Mouse (Mus musculus): ENCODE results near the gene Slc35g3. TPM values are rescaled to one million over a fixed set of nuclear protein-coding genes. Genes with fewer than 3 reads are reported as not detected.
A peak's percentile ranks its signal among the peaks of the same experiment; 100 is the strongest.

Slc35g3 gene
- not detected in 2 replicates for total RNA-seq (2012; rRNA removed)
- total RNA-seq (2014; rRNA removed), result not detected in 2 replicates
- polyA plus RNA-seq (2012; ENCODE audit: insufficient read length, low read depth), result not detected in 2 replicates

GRCm38 (mm10) chr11:69761868-69762267 lies at the start of gene Slc35g3:
Slc35g3 (minus strand) TSS chr11:69761968.
- Histone ChIP-seq H3K27ac (ENCODE audit: insufficient read depth, low read depth) (no peak within 1 kb of the TSS), H3K79me2 (replicated peaks; ENCODE audit: control insufficient read depth, extremely low read depth, insufficient read depth, poor library complexity, severe bottlenecking) (peaks cover 10% of the 10 kb centered on the region), H3K4me1 (ENCODE audit: control insufficient read depth in 1 of 2, insufficient read depth in 2 of 2) (peaks cover 15 to 27% of the 10 kb centered on the region in 2 experiments), H3K27me3 (replicated peaks) (peaks cover 4% of the 10 kb centered on the region), H3K36me3 (replicated peaks in 1 of 2; ENCODE audit: control insufficient read depth in 1 of 2, insufficient read depth in 1 of 2, low read length in 1 of 2) (no peaks in the 10 kb centered on the region), H3K9ac (ENCODE audit: insufficient read depth, low read depth) (no peak within 1 kb of the TSS), H3K4me3 (replicated peaks in 1 of 3; ENCODE audit: low read depth in 2 of 3, low read length in 2 of 3, poor library complexity in 1 of 3) (no peak within 1 kb of the TSS), H3K4me2 (ENCODE audit: insufficient read depth, low read depth, poor library complexity, severe bottlenecking) (no peak within 1 kb of the TSS), H3K9me3 (replicated peaks; ENCODE audit: low read length) (no peaks in the 10 kb centered on the region)
- no peak for TF ChIP-seq NELFE (IDR thresholded peaks at IDR 0.05; ENCODE audit: low read depth, low read length)
- TF ChIP-seq PAX5 (IDR thresholded peaks at IDR 0.05; ENCODE audit: low read length), result no peak
- in situ Hi-C loops (cut with MboI; ENCODE audit: low pct_ligation_motif_present, low pct_unique_long_range_greater_than_20kb, low sequenced_read_pairs), result no loop called here
- dilution Hi-C loops (cut with MboI; ENCODE audit: extremely low pct_ligation_motif_present, extremely low pct_unique_long_range_greater_than_20kb, low sequenced_read_pairs), result no loop called here
- no peak for DNase-seq (ENCODE audit: extremely low read depth)

GRCm38 (mm10) chr11:69810280-69810679 lies 48.5 kb upstream of the Slc35g3 start:
- DNase-seq (ENCODE audit: extremely low read depth), result no peak
- Histone ChIP-seq H3K79me2 (replicated peaks; ENCODE audit: control insufficient read depth, extremely low read depth, insufficient read depth, poor library complexity, severe bottlenecking) (no peaks in the 10 kb centered on the region), H3K4me2 (ENCODE audit: insufficient read depth, low read depth, poor library complexity, severe bottlenecking) (no peak overlapping the region), H3K27ac (ENCODE audit: insufficient read depth, low read depth) (no peak overlapping the region), H3K4me1 (ENCODE audit: control insufficient read depth in 1 of 2, insufficient read depth in 2 of 2) (no peaks in the 10 kb centered on the region), H3K9me3 (replicated peaks; ENCODE audit: low read length) (peaks cover 13% of the 10 kb centered on the region), H3K27me3 (replicated peaks) (peaks cover 72% of the 10 kb centered on the region), H3K9ac (ENCODE audit: insufficient read depth, low read depth) (no peak overlapping the region), H3K36me3 (replicated peaks in 1 of 2; ENCODE audit: control insufficient read depth in 1 of 2, insufficient read depth in 1 of 2, low read length in 1 of 2) (no peaks in the 10 kb centered on the region), H3K4me3 (replicated peaks in 1 of 3; ENCODE audit: low read depth in 2 of 3, low read length in 2 of 3, poor library complexity in 1 of 3) (no peak overlapping the region)
- dilution Hi-C loops (cut with MboI; ENCODE audit: extremely low pct_ligation_motif_present, extremely low pct_unique_long_range_greater_than_20kb, low sequenced_read_pairs), result no loop called here
- TF ChIP-seq JUN (IDR thresholded peaks at IDR 0.05; ENCODE audit: insufficient read depth, low read depth, low read length) (no peak), MAZ (IDR thresholded peaks at IDR 0.05; ENCODE audit: low read depth, low read length) (no peak), MYC (IDR thresholded peaks at IDR 0.05; ENCODE audit: low read depth, low read length) (no peak), CTCF (conservative IDR thresholded peaks at IDR 0.05 in 1 of 2, IDR thresholded peaks at IDR 0.05 in 1 of 2; ENCODE audit: low read depth in 2 of 2, low read length in 2 of 2) (peak in 1 of 2 experiments; percentile 42; a peak in 2 of 4 replicates), SMC3 (IDR thresholded peaks at IDR 0.05; ENCODE audit: low read depth, low read length) (peak; percentile 16; the same call in 1 of the 2 replicates), CHD2 (IDR thresholded peaks at IDR 0.05; ENCODE audit: low read length) (no peak), USF1 (IDR thresholded peaks at IDR 0.05; ENCODE audit: low read depth, low read length) (no peak), NELFE (IDR thresholded peaks at IDR 0.05; ENCODE audit: low read depth, low read length) (no peak), CHD1 (IDR thresholded peaks at IDR 0.05; ENCODE audit: low read depth, low read length) (no peak), IRF4 (IDR thresholded peaks at IDR 0.05; ENCODE audit: low read depth, low read length) (no peak), RAD21 (IDR thresholded peaks at IDR 0.05; ENCODE audit: low read depth, low read length) (peak; percentile 3), USF2 (conservative IDR thresholded peaks at IDR 0.05; ENCODE audit: low read depth, low read length) (no peak)
- in situ Hi-C loops (cut with MboI; ENCODE audit: low pct_ligation_motif_present, low pct_unique_long_range_greater_than_20kb, low sequenced_read_pairs), result no loop called here

- H3K9me3 ChIP-seq (replicated peaks; ENCODE audit: low read length), result peaks cover 14% of the 10 kb centered on the region
- no peak overlapping the region for H3K27ac ChIP-seq (ENCODE audit: insufficient read depth, low read depth)
- H3K27me3 ChIP-seq (replicated peaks), result peaks cover 66% of the 10 kb centered on the region
- H3K4me2 ChIP-seq (ENCODE audit: insufficient read depth, low read depth, poor library complexity, severe bottlenecking), result no peak overlapping the region
- in situ Hi-C loops (cut with MboI; ENCODE audit: low pct_ligation_motif_present, low pct_unique_long_range_greater_than_20kb, low sequenced_read_pairs), result no loop called here
- no peaks in the 10 kb centered on the region for H3K79me2 ChIP-seq (replicated peaks; ENCODE audit: control insufficient read depth, extremely low read depth, insufficient read depth, poor library complexity, severe bottlenecking)
- no peak overlapping the region for H3K9ac ChIP-seq (ENCODE audit: insufficient read depth, low read depth)
- dilution Hi-C loops (cut with MboI; ENCODE audit: extremely low pct_ligation_motif_present, extremely low pct_unique_long_range_greater_than_20kb, low sequenced_read_pairs), result no loop called here
- no peak for DNase-seq (ENCODE audit: extremely low read depth)
- H3K4me3 ChIP-seq (replicated peaks in 1 of 3; ENCODE audit: low read depth in 2 of 3, low read length in 2 of 3, poor library complexity in 1 of 3), result no peak overlapping the region
- H3K36me3 ChIP-seq (replicated peaks in 1 of 2; ENCODE audit: control insufficient read depth in 1 of 2, insufficient read depth in 1 of 2, low read length in 1 of 2), result no peaks in the 10 kb centered on the region
- peaks cover 3 to 19% of the 10 kb centered on the region in 2 experiments; a peak in 2 of 4 replicates for H3K4me1 ChIP-seq (ENCODE audit: control insufficient read depth in 1 of 2, insufficient read depth in 2 of 2)
- TF ChIP-seq SMC3 (IDR thresholded peaks at IDR 0.05; ENCODE audit: low read depth, low read length) (no peak), PAX5 (IDR thresholded peaks at IDR 0.05; ENCODE audit: low read length) (no peak), BHLHE40 (IDR thresholded peaks at IDR 0.05; ENCODE audit: low read depth, low read length) (no peak), POLR2AphosphoS2 (IDR thresholded peaks at IDR 0.05; ENCODE audit: low read depth, low read length) (no peak), RAD21 (IDR thresholded peaks at IDR 0.05; ENCODE audit: low read depth, low read length) (no peak), RCOR1 (conservative IDR thresholded peaks at IDR 0.05; ENCODE audit: low read depth, low read length) (no peak), NELFE (IDR thresholded peaks at IDR 0.05; ENCODE audit: low read depth, low read length) (no peak), POLR2A (IDR thresholded peaks at IDR 0.05; ENCODE audit: low read depth, low read length) (no peak), USF1 (IDR thresholded peaks at IDR 0.05; ENCODE audit: low read depth, low read length) (no peak), CHD2 (IDR thresholded peaks at IDR 0.05; ENCODE audit: low read length) (no peak), JUND (conservative IDR thresholded peaks at IDR 0.05; ENCODE audit: low read depth, low read length) (no peak), ZKSCAN1 (IDR thresholded peaks at IDR 0.05; ENCODE audit: borderline replicate concordance, low read depth, low read length) (no peak), MEF2A (IDR thresholded peaks at IDR 0.05; ENCODE audit: borderline replicate concordance, low read depth, low read length) (no peak)
Observed at GRCm38 (mm10) chr11:69807641-69808040, 45.9 kb upstream of the Slc35g3 start.
